Mouse (Mus musculus) neural tube, embryonic 15.5 days (tissue): ENCODE results near the gene Ccer1. TPM values are rescaled to one million over a fixed set of nuclear protein-coding genes. Genes with fewer than 3 reads are reported as not detected.

Experiments used
- ATAC-seq: fragments of 200-750 bp; cut with Nextera tagmentation; 2 replicates; pipeline ENCODE4 v1.8.0; 2017; ENCODE audit warnings: mild to moderate bottlenecking, moderate TSS enrichment, moderate library complexity; ENCODE audit not compliant: low FRiP score
- H3K27ac ChIP-seq: fragments of 300-500 bp; sonication (generic); replicated peaks from 2 replicates; pipeline ENCODE4 v1.5.1; 2015; ENCODE audit warnings: mild to moderate bottlenecking, inconsistent platforms
- H3K27me3 ChIP-seq: fragments of 300-500 bp; sonication (generic); replicated peaks from 2 replicates; pipeline ENCODE4 v1.6.1; 2015; ENCODE audit warnings: inconsistent platforms
- H3K36me3 ChIP-seq: fragments of 300-500 bp; sonication (generic); 2 replicates; pipeline ENCODE4 v1.6.1; 2015; ENCODE audit warnings: inconsistent platforms
- H3K4me1 ChIP-seq: fragments of 300-500 bp; sonication (generic); 2 replicates; pipeline ENCODE4 v1.6.1; 2015; ENCODE audit warnings: inconsistent platforms
- H3K4me2 ChIP-seq: fragments of 300-500 bp; sonication (generic); 2 replicates; pipeline ENCODE4 v1.6.1; 2015; ENCODE audit warnings: inconsistent platforms, mild to moderate bottlenecking, moderate library complexity
- H3K4me3 ChIP-seq: fragments of 300-500 bp; sonication (generic); replicated peaks from 2 replicates; pipeline ENCODE4 v1.5.1; 2015; ENCODE audit warnings: mild to moderate bottlenecking, inconsistent platforms
- H3K9ac ChIP-seq: fragments of 300-500 bp; sonication (generic); replicated peaks from 2 replicates; pipeline ENCODE4 v1.6.1; 2015; ENCODE audit warnings: mild to moderate bottlenecking, inconsistent platforms
- H3K9me3 ChIP-seq: fragments of 300-500 bp; sonication (generic); replicated peaks from 2 replicates; pipeline ENCODE4 v1.6.1; 2016; ENCODE audit warnings: inconsistent platforms
- WGBS: fragments of 180-500 bp; shearing (Covaris S2); methylation state at CpG from one replicate; pipeline ENCODE4 v1.1.7; 2015; ENCODE audit warnings: mixed read lengths; 5-methylcytosine and 5-hydroxymethylcytosine counted together
- polyA plus RNA-seq: library from polyadenylated mRNA; unstranded; fragments of >200 nt; fragmentation: Nextera tagmentation; extraction: Ambion mirVana; gene quantifications from 2 replicates; pipeline ENCODE4 v1.2.1, GENCODE M21; 2015

Gene Ccer1
- polyA plus RNA-seq: not detected in 2 replicates

GRCm38 (mm10) chr10:97692913-97693312 is at the start of gene Ccer1:
Gene Ccer1, plus strand, starts transcription at chr10:97693059.
- no peaks in the 10 kb centered on the region for H3K36me3 ChIP-seq

GRCm38 (mm10) chr10:97643768-97644167 is 49.1 kb upstream of the Ccer1 start, which contains the start of gene Epyc:
Gene Epyc, plus strand, starts transcription at chr10:97644068.
- no peaks in the 10 kb centered on the region for H3K9me3 ChIP-seq
- H3K4me1 ChIP-seq: no peaks in the 10 kb centered on the region
- WGBS: 82% methylated on average over 2 of the region's 2 CpGs
- no peaks in the 10 kb centered on the region for H3K36me3 ChIP-seq
- H3K27me3 ChIP-seq: no peaks in the 10 kb centered on the region
- H3K27ac ChIP-seq: no peak within 1 kb of the TSS
- H3K4me3 ChIP-seq: no peak within 1 kb of the TSS
- no peak within 1 kb of the TSS for H3K4me2 ChIP-seq
- H3K9ac ChIP-seq: no peak within 1 kb of the TSS
- ATAC-seq: no peak

More at GRCm38 (mm10) chr10:97692913-97693312, at the start of gene Ccer1:
- Histone ChIP-seq H3K4me3 (no peak within 1 kb of the TSS), H3K4me1 (no peaks in the 10 kb centered on the region), H3K9me3 (no peaks in the 10 kb centered on the region), H3K27ac (no peak within 1 kb of the TSS), H3K4me2 (no peak within 1 kb of the TSS), H3K27me3 (no peaks in the 10 kb centered on the region), H3K9ac (no peak within 1 kb of the TSS)
- no peak for ATAC-seq
- WGBS: 79% methylated on average over 20 of the region's 20 CpGs

GRCm38 (mm10) chr10:97650334-97650733 is 42.5 kb upstream of the Ccer1 start:
- no peaks in the 10 kb centered on the region for H3K9me3 ChIP-seq
- no peaks in the 10 kb centered on the region for H3K36me3 ChIP-seq
- H3K4me3 ChIP-seq: no peak overlapping the region
- ATAC-seq: no peak
- no peak overlapping the region for H3K9ac ChIP-seq
- H3K27ac ChIP-seq: no peak overlapping the region
- no peak overlapping the region for H3K4me2 ChIP-seq
- 56% methylated on average over 2 of the region's 2 CpGs for WGBS
- H3K4me1 ChIP-seq: no peaks in the 10 kb centered on the region
- H3K27me3 ChIP-seq: no peaks in the 10 kb centered on the region

GRCm38 (mm10) chr10:97659489-97659888 is 33.4 kb upstream of the Ccer1 start:
- Histone ChIP-seq H3K4me2 (no peak overlapping the region), H3K27ac (no peak overlapping the region), H3K4me3 (no peak overlapping the region), H3K27me3 (no peaks in the 10 kb centered on the region), H3K9ac (no peak overlapping the region), H3K9me3 (no peaks in the 10 kb centered on the region), H3K36me3 (no peaks in the 10 kb centered on the region), H3K4me1 (no peaks in the 10 kb centered on the region)
- 91% methylated on average over 1 of the region's 1 CpGs for WGBS
- ATAC-seq: no peak

GRCm38 (mm10) chr10:97668656-97669055 is 24.2 kb upstream of the Ccer1 start:
- H3K4me1 ChIP-seq: no peaks in the 10 kb centered on the region
- H3K27me3 ChIP-seq: no peaks in the 10 kb centered on the region
- no peak overlapping the region for H3K4me3 ChIP-seq
- no peak overlapping the region for H3K27ac ChIP-seq
- H3K4me2 ChIP-seq: no peak overlapping the region
- 52% methylated on average over 4 of the region's 4 CpGs for WGBS
- no peaks in the 10 kb centered on the region for H3K9me3 ChIP-seq
- no peaks in the 10 kb centered on the region for H3K36me3 ChIP-seq
- ATAC-seq: no peak
- no peak overlapping the region for H3K9ac ChIP-seq

- no peak overlapping the region for H3K27ac ChIP-seq
- no peak overlapping the region for H3K4me2 ChIP-seq
- no peak overlapping the region for H3K4me3 ChIP-seq
- no peak for ATAC-seq
- whole genome bisulfite sequencing: 81% methylated on average over 4 of the region's 4 CpGs
- no peaks in the 10 kb centered on the region for H3K36me3 ChIP-seq
- H3K27me3 ChIP-seq: no peaks in the 10 kb centered on the region
- no peaks in the 10 kb centered on the region for H3K4me1 ChIP-seq
- no peaks in the 10 kb centered on the region for H3K9me3 ChIP-seq
- no peak overlapping the region for H3K9ac ChIP-seq
Measured at GRCm38 (mm10) chr10:97670202-97670601, 22.7 kb upstream of the Ccer1 start.

- no peak overlapping the region for H3K9ac ChIP-seq
- no peaks in the 10 kb centered on the region for H3K9me3 ChIP-seq
- no peaks in the 10 kb centered on the region for H3K27me3 ChIP-seq
- no peak overlapping the region for H3K4me3 ChIP-seq
- 80% methylated on average over 2 of the region's 2 CpGs for WGBS
- H3K36me3 ChIP-seq: no peaks in the 10 kb centered on the region
- H3K4me2 ChIP-seq: no peak overlapping the region
- no peaks in the 10 kb centered on the region for H3K4me1 ChIP-seq
- no peak overlapping the region for H3K27ac ChIP-seq
- no peak for ATAC-seq
Measured at GRCm38 (mm10) chr10:97673239-97673638, 19.6 kb upstream of the Ccer1 start.

- Histone ChIP-seq H3K4me1 (no peaks in the 10 kb centered on the region), H3K36me3 (no peaks in the 10 kb centered on the region), H3K4me3 (no peak overlapping the region), H3K27ac (no peak overlapping the region), H3K4me2 (no peak overlapping the region), H3K9me3 (no peaks in the 10 kb centered on the region), H3K9ac (no peak overlapping the region), H3K27me3 (no peaks in the 10 kb centered on the region)
- no peak for ATAC-seq
Measured at GRCm38 (mm10) chr10:97682981-97683380, 9.9 kb upstream of the Ccer1 start.

GRCm38 (mm10) chr10:97687198-97687597 is 5.7 kb upstream of the Ccer1 start:
- H3K9me3 ChIP-seq: no peaks in the 10 kb centered on the region
- no peak overlapping the region for H3K27ac ChIP-seq
- no peak for ATAC-seq
- WGBS: 62% methylated on average over 1 of the region's 1 CpGs
- H3K27me3 ChIP-seq: no peaks in the 10 kb centered on the region
- no peak overlapping the region for H3K9ac ChIP-seq
- H3K4me2 ChIP-seq: no peak overlapping the region
- H3K4me3 ChIP-seq: no peak overlapping the region
- H3K4me1 ChIP-seq: no peaks in the 10 kb centered on the region
- H3K36me3 ChIP-seq: no peaks in the 10 kb centered on the region

GRCm38 (mm10) chr10:97689425-97689824 is 3.4 kb upstream of the Ccer1 start:
- no peaks in the 10 kb centered on the region for H3K36me3 ChIP-seq
- 71% methylated on average over 3 of the region's 3 CpGs for WGBS
- peak; percentile 50; the same call in 1 of the 2 replicates for ATAC-seq
- no peak overlapping the region for H3K4me2 ChIP-seq
- H3K27ac ChIP-seq: no peak overlapping the region
- no peak overlapping the region for H3K4me3 ChIP-seq
- no peaks in the 10 kb centered on the region for H3K27me3 ChIP-seq
- H3K4me1 ChIP-seq: no peaks in the 10 kb centered on the region
- no peaks in the 10 kb centered on the region for H3K9me3 ChIP-seq
- H3K9ac ChIP-seq: no peak overlapping the region

GRCm38 (mm10) chr10:97693398-97694135 is 708 bp downstream of the Ccer1 start:
- H3K4me1 ChIP-seq: no peaks in the 10 kb centered on the region
- no peaks in the 10 kb centered on the region for H3K36me3 ChIP-seq
- WGBS: 94% methylated on average over 37 of the region's 37 CpGs
- no peak overlapping the region for H3K4me2 ChIP-seq
- no peaks in the 10 kb centered on the region for H3K9me3 ChIP-seq
- no peak overlapping the region for H3K27ac ChIP-seq
- no peaks in the 10 kb centered on the region for H3K27me3 ChIP-seq
- ATAC-seq: no peak
- no peak overlapping the region for H3K9ac ChIP-seq
- H3K4me3 ChIP-seq: no peak overlapping the region

- no peak for ATAC-seq
- no peak overlapping the region for H3K27ac ChIP-seq
- no peaks in the 10 kb centered on the region for H3K27me3 ChIP-seq
- H3K9me3 ChIP-seq: no peaks in the 10 kb centered on the region
- H3K4me3 ChIP-seq: no peak overlapping the region
- H3K9ac ChIP-seq: no peak overlapping the region
- H3K4me2 ChIP-seq: no peak overlapping the region
- no peaks in the 10 kb centered on the region for H3K36me3 ChIP-seq
- no peaks in the 10 kb centered on the region for H3K4me1 ChIP-seq
Measured at GRCm38 (mm10) chr10:97702321-97702720, 9.5 kb downstream of the Ccer1 start.
